Mouse (Mus musculus) heart, adult 2 months (tissue): ENCODE data around the gene Veph1.

Experiments used
- CTCF ChIP-seq: fragments of 200-600 bp; IDR thresholded peaks from 2 replicates; pipeline ENCODE4 v1.8.1; 2022; ENCODE audit warnings: antibody characterized with exemption, mild to moderate bottlenecking, moderate library complexity
- EP300 ChIP-seq: fragments of 200-500 bp; IDR thresholded peaks from 2 replicates; pipeline ENCODE4 v1.6.1; 2011; ENCODE audit warnings: low read depth, low read length, control low read depth; ENCODE audit not compliant: insufficient read depth
- POLR2A ChIP-seq: fragments of 200-500 bp; IDR thresholded peaks from 2 replicates; pipeline ENCODE4 v1.6.1; 2011; ENCODE audit warnings: mild to moderate bottlenecking, low read depth, low read length, control low read depth; ENCODE audit not compliant: insufficient read depth

DNA sequence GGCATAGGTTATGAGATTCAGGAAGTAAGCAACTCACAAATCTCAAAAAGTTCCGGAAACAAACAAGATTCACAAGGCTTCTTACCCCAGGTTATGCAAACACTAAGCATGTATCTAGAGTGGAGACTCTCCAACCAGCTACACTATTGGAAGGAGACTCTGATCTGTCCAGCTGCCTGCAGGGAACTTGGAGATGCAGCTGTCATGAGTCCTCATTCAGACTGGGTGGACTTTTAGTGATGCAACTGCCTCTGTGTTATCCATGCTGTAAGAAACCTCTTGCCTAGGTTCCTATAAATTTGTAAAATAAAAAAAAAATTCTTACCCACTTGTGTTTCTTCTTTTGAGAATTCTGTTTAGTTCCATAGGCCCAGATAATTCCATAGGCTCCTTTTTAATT is 226.4 kb downstream of the Veph1 start:
- TF ChIP-seq POLR2A (no peak), CTCF (no peak), EP300 (no peak)
